Mouse (Mus musculus): ENCODE data around the gene Ikzf2. TPM values are rescaled to one million over a fixed set of nuclear protein-coding genes. Genes with fewer than 3 reads are reported as not detected.

The Ikzf2 gene
- polyA plus RNA-seq, 1 experiment = 0.38 TPM

GRCm38 (mm10) chr1:69612076-69612475 lies 75.0 kb downstream of the Ikzf2 start:
- H3K4me1 ChIP-seq (ENCODE audit: control insufficient read depth, insufficient read depth, insufficient read length, low read length) = no peaks in the 10 kb centered on the region
- 91% methylated on average over 5 of the region's 5 CpGs for WGBS
- TF ChIP-seq CTCF (IDR thresholded peaks at IDR 0.05; ENCODE audit: extremely low read depth, insufficient read length, insufficient replicate concordance, low read depth, low read length) (no peak), POLR2A (IDR thresholded peaks at IDR 0.05; ENCODE audit: low read depth, low read length) (no peak)
- no peaks in the 10 kb centered on the region for H3K36me3 ChIP-seq (ENCODE audit: control insufficient read depth, insufficient read depth, low read length)
- H3K27ac ChIP-seq (ENCODE audit: insufficient read depth, low read depth, low read length) = no peak overlapping the region
- H3K27me3 ChIP-seq (ENCODE audit: control insufficient read depth, insufficient read depth, low read length) = no peaks in the 10 kb centered on the region
- no peak overlapping the region for H3K4me3 ChIP-seq (ENCODE audit: low read depth, low read length)

DNA sequence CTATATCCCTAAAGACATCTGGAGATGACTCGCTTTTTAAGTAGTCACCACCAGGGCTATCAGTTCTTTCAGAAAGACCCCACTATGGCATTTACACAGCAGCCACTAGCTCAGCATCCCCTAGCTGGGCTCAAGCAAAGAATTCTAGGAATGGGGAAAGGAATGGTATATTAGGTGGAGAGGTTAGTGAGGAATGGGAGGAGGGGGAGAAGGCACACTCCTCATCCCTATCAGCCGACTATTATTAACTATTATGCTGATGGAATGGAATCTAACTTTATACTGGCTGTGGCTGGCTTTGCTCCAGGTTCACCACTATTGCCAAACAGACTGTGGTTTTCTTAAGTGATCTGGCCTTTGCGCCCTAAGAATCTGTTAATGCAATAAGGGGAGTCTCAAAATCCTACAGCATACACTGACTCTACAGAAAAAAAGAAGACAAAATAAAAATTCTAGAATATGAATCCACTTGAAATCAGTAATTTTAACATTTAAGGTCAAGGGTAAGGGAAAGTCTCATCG lies 75.8 kb downstream of the Ikzf2 start:
- WGBS = 64% methylated on average over 4 of the region's 4 CpGs
- no peak for TF ChIP-seq CTCF (IDR thresholded peaks at IDR 0.05; ENCODE audit: extremely low read depth, insufficient read length, insufficient replicate concordance, low read depth, low read length)
- TF ChIP-seq POLR2A (IDR thresholded peaks at IDR 0.05; ENCODE audit: low read depth, low read length) = no peak
- H3K4me1 ChIP-seq (ENCODE audit: control insufficient read depth, insufficient read depth, insufficient read length, low read length) = no peaks in the 10 kb centered on the region

GRCm38 (mm10) chr1:69610791-69611190 lies 76.3 kb downstream of the Ikzf2 start:
- no peak for TF ChIP-seq CTCF (IDR thresholded peaks at IDR 0.05; ENCODE audit: extremely low read depth, insufficient read length, insufficient replicate concordance, low read depth, low read length)
- no peak for TF ChIP-seq POLR2A (IDR thresholded peaks at IDR 0.05; ENCODE audit: low read depth, low read length)
- WGBS = 40% methylated on average over 7 of the region's 7 CpGs
- no peak overlapping the region for H3K27ac ChIP-seq (ENCODE audit: insufficient read depth, low read depth, low read length)
- no peaks in the 10 kb centered on the region for H3K4me1 ChIP-seq (ENCODE audit: control insufficient read depth, insufficient read depth, insufficient read length, low read length)
- H3K36me3 ChIP-seq (ENCODE audit: control insufficient read depth, insufficient read depth, low read length) = no peaks in the 10 kb centered on the region
- no peaks in the 10 kb centered on the region for H3K27me3 ChIP-seq (ENCODE audit: control insufficient read depth, insufficient read depth, low read length)
- H3K4me3 ChIP-seq (ENCODE audit: low read depth, low read length) = no peak overlapping the region

More for the DNA sequence above, 75.8 kb downstream of the Ikzf2 start:
- Histone ChIP-seq H3K36me3 (ENCODE audit: control insufficient read depth, insufficient read depth, low read length) (no peaks in the 10 kb centered on the region), H3K4me3 (ENCODE audit: low read depth, low read length) (no peak overlapping the region), H3K27me3 (ENCODE audit: control insufficient read depth, insufficient read depth, low read length) (no peaks in the 10 kb centered on the region), H3K27ac (ENCODE audit: insufficient read depth, low read depth, low read length) (no peak overlapping the region)

GRCm38 (mm10) chr1:69608846-69609245 lies 78.2 kb downstream of the Ikzf2 start:
- Histone ChIP-seq H3K4me3 (ENCODE audit: low read depth, low read length) (no peak overlapping the region), H3K4me1 (ENCODE audit: control insufficient read depth, insufficient read depth, insufficient read length, low read length) (no peaks in the 10 kb centered on the region), H3K27me3 (ENCODE audit: control insufficient read depth, insufficient read depth, low read length) (no peaks in the 10 kb centered on the region), H3K36me3 (ENCODE audit: control insufficient read depth, insufficient read depth, low read length) (no peaks in the 10 kb centered on the region), H3K27ac (ENCODE audit: insufficient read depth, low read depth, low read length) (no peak overlapping the region)
- 62% methylated on average over 5 of the region's 5 CpGs for WGBS
- no peak for TF ChIP-seq POLR2A (IDR thresholded peaks at IDR 0.05; ENCODE audit: low read depth, low read length)
- TF ChIP-seq CTCF (IDR thresholded peaks at IDR 0.05; ENCODE audit: extremely low read depth, insufficient read length, insufficient replicate concordance, low read depth, low read length) = no peak

DNA sequence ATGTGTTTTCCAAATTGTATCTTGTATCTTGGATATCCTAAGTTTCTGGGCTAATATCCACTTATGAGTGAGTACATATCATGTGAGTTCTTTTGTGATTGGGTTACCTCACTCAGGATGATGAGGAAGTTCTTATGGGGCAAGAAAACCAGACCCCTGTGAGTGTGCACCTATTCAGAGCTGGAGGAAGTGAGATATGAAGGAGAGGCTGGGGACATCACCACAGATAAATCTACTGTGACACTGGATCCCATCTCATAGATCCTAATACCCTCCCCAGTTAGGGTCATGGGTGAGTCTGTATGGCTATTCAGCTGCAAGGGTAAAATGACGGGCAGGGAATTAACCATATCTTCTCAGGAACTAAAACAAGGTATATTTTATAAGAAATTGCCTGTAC lies 80.2 kb downstream of the Ikzf2 start:
- H3K4me1 ChIP-seq (ENCODE audit: control insufficient read depth, insufficient read depth, insufficient read length, low read length) = no peaks in the 10 kb centered on the region
- no peak overlapping the region for H3K27ac ChIP-seq (ENCODE audit: insufficient read depth, low read depth, low read length)
- H3K27me3 ChIP-seq (ENCODE audit: control insufficient read depth, insufficient read depth, low read length) = no peaks in the 10 kb centered on the region
- TF ChIP-seq POLR2A (IDR thresholded peaks at IDR 0.05; ENCODE audit: low read depth, low read length) (no peak), CTCF (IDR thresholded peaks at IDR 0.05; ENCODE audit: extremely low read depth, insufficient read length, insufficient replicate concordance, low read depth, low read length) (no peak)
- 82% methylated on average over 1 of the region's 1 CpGs for WGBS
- no peaks in the 10 kb centered on the region for H3K36me3 ChIP-seq (ENCODE audit: control insufficient read depth, insufficient read depth, low read length)
- no peak overlapping the region for H3K4me3 ChIP-seq (ENCODE audit: low read depth, low read length)

GRCm38 (mm10) chr1:69604213-69604612 lies 82.8 kb downstream of the Ikzf2 start:
- Histone ChIP-seq H3K4me3 (ENCODE audit: low read depth, low read length) (no peak overlapping the region), H3K27ac (ENCODE audit: insufficient read depth, low read depth, low read length) (no peak overlapping the region), H3K36me3 (ENCODE audit: control insufficient read depth, insufficient read depth, low read length) (no peaks in the 10 kb centered on the region), H3K4me1 (ENCODE audit: control insufficient read depth, insufficient read depth, insufficient read length, low read length) (no peaks in the 10 kb centered on the region), H3K27me3 (ENCODE audit: control insufficient read depth, insufficient read depth, low read length) (no peaks in the 10 kb centered on the region)
- TF ChIP-seq CTCF (IDR thresholded peaks at IDR 0.05; ENCODE audit: extremely low read depth, insufficient read length, insufficient replicate concordance, low read depth, low read length) (no peak), POLR2A (IDR thresholded peaks at IDR 0.05; ENCODE audit: low read depth, low read length) (no peak)
- 37% methylated on average over 3 of the region's 3 CpGs for WGBS

DNA sequence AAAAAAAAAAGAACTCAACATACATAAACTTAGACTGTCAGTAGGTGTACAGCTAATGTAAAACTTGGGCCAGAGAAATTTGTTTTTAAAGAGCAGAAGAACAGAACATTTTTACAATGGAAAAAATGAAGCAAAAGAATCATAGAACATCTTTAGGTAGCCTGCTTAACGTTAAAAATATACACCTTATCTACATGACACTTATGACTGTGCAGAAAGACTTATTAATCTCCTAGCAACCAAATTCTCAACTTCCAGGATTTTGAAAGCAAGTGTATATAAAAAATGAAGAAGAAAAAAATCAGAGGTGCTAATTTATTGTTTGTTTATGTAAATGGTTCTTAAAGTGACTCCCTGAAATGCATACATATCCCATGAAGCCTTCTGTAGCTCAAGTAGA lies 86.1 kb downstream of the Ikzf2 start:
- WGBS = 28% methylated on average over 1 of the region's 1 CpGs
- no peaks in the 10 kb centered on the region for H3K4me1 ChIP-seq (ENCODE audit: control insufficient read depth, insufficient read depth, insufficient read length, low read length)
- no peak overlapping the region for H3K4me3 ChIP-seq (ENCODE audit: low read depth, low read length)
- no peaks in the 10 kb centered on the region for H3K36me3 ChIP-seq (ENCODE audit: control insufficient read depth, insufficient read depth, low read length)
- TF ChIP-seq CTCF (IDR thresholded peaks at IDR 0.05; ENCODE audit: extremely low read depth, insufficient read length, insufficient replicate concordance, low read depth, low read length) (no peak), POLR2A (IDR thresholded peaks at IDR 0.05; ENCODE audit: low read depth, low read length) (no peak)
- H3K27me3 ChIP-seq (ENCODE audit: control insufficient read depth, insufficient read depth, low read length) = no peaks in the 10 kb centered on the region
- no peak overlapping the region for H3K27ac ChIP-seq (ENCODE audit: insufficient read depth, low read depth, low read length)

Measured in small intestine, adult 2 months (tissue).